Mouse (Mus musculus): Measurements from ENCODE around the gene Phkg2.

DNA sequence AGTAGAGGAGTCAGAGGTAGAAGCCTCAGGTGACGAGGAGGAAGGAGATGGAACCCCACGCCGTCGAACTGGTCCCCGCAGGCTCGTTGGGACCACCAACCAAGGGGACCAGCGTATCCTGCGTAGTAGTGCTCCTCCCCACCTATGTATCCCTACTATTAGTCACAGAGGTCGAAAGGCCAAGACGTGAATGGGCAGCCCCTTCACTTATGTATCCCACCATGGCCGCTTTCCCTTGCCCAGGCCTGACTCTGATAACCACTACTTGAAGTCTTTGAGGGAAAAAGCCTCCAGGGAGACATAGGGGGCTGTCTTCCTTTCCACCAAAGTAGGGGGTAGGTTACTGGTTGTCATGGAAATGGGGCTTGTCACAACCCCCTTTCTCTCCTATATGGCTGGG, 12.6 kb upstream of the Phkg2 start:
- TF ChIP-seq CTCF (IDR thresholded peaks at IDR 0.05; ENCODE audit: extremely low read depth, insufficient read depth, insufficient read length, insufficient replicate concordance) (no peak), POLR2A (IDR thresholded peaks at IDR 0.05; ENCODE audit: low read depth, low read length) (no peak)
